Mouse (Mus musculus) forelimb bud, embryonic 11.5 days (tissue): Measurements from ENCODE around the gene Zfp296.

Experiments
- DNase-seq: peaks from one replicate; pipeline ENCODE4 v3.0.0-alpha.2; 2012; ENCODE audit warnings: low read depth, low spot score

The Zfp296 gene

DNA sequence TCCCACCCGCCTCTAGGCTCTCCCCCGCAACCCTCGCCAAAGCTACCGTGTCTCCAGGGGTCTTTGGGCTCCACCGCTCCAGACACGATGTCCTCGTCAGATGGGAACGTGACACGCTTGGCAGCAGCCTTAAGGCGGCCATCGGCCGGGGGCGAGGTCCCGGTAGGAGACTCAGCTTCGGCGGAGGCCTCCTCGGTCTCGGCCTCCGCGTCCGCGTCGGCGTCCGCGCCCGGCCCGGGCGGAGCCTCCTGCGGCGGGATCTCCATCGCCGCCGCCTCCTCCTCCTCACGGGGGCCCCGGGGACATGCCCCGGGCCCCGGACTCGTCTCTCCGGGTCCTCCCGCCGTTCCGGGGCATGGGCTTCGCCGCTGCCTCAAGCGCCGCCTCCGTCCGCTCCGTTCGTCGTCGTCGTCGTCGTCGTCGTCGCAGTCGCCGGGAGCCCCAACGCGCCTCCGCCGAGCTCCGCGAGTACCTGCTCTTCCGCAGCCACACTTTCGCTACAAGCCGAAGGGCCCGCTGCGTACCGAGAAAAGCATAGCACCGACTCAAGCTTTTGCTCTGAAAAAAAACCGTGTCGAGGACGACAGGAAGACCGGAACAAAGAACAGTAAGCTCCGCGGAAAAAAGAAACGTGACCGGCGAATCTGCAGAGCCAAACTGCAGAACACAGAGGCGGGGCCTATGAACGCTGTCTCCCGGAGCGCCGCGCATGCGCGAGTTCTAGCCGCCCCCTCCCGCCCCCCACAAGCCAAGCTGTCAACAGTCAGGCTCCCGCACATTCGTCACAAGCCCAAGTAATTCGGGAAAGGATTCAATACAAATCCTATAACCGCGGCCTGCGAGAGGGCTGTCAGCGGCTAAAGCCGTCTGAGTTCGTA, 15.1 kb upstream of the Zfp296 start:
- peak; percentile 95 for DNase-seq

DNA sequence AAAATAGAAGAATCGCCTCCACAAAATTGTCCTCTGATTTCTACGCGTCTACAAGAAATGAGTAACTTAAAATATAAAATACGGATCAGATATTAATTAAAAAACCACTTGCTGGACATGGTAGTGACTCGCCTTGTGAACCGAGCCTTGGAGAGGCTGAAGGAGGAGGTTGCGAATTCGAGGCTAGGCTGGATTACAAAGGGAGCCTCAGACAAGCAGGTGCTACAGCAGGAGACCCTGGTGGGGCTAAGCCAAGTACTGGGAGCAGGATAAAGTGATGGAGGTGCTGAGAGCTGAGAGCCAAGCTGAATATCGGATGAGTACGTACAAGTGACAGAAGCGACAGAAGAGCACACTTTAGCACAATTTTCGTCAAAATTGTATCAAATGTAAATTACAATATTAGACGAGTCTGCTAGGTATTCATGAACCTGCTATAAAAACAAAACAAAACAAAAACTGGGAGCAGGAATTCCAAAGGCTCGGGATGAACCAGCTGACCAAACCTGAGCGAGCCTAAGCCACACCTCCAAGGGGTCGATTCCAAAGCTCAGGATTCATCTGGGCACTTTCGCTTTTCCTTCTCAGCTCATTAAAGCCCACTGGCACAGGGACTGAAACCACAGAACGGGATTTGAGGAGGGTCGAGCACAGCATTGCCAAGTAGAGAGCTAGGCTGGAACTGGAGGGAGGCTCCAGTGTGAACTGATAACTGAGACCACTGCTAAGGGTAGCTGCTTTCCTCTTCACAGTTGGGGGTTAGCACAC, 14.3 kb upstream of the Zfp296 start, which contains the start of gene Ppp1r37:
Ppp1r37 (minus strand) TSS at position 434 of the 768 bp plus-strand sequence.
- no peak for DNase-seq

DNA sequence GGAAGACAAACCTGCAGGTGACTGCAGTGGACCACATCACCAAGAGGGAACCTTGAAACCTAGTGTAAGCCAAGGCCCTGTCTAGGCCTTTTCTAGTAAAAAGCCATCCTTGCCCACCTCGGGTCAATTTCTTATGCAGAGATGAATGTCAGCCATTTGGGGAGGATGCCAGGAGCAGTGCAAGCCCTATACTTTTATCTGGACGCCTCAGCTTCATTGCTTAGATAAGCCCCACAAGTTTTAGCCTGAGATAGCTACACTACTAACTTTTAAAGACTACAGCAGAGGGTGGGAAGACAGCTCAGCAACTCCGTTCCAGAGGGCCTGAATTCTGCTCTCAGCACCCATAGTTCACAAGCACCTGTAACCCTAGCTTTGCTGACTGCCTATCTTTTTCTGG, 13.2 kb upstream of the Zfp296 start:
- no peak for DNase-seq

DNA sequence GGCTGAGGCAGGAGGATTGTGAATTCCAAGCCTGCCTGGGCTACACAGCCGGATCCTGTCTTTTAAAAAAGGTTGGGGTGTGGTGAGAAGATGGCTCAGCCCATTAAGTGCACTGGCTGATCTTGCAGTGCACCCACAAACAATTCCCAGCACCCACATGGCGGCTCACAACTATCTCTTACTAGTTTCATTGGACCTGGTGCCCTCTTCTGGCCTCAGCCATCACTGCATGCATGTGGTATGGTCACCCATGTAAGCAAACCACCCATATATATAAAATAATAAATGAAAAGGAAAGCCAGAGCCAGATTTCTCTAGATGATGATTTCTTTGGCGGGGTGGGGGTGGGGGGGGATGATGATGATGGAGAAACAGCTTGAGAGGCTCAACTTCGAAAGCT, 12.6 kb upstream of the Zfp296 start:
- no peak for DNase-seq

DNA sequence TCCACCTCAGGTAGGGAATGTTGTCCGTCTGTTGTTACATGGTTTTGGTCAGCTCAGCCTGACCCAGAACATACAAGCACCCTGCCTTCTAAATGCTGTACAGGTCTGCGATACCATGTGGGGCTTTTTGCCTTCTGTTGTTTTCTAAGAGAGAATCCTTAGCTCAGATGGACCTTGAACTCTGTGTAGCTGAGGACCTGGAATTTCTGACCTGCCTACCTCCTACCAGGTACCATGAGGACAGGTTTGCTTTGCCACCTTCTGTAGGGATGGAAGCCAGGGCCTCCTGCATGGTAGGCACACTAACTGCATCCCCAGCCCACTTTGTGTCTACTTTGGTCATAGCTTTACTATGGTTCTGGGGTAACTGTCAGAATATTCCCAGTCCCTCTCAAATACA, 11.3 kb upstream of the Zfp296 start:
- no peak for DNase-seq

DNA sequence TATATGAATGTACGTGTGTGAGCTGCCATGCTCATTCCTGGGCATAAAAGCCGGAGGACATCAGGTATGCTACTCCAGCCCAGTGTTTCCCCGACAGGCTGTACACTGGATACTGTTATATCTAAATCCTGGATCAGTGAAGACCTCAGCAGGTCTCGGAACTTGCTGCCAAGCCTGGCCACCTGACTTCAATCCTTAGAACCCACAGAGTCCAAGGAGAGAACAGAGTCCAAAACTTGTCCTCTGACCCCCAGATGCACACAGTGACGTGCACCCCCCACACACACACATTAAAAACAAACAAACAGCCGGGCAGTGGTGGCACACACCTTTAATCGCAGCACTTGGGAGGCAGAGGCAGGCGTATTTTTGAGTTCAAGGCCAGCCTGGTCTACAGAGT, 9.7 kb upstream of the Zfp296 start:
- no peak for DNase-seq

DNA sequence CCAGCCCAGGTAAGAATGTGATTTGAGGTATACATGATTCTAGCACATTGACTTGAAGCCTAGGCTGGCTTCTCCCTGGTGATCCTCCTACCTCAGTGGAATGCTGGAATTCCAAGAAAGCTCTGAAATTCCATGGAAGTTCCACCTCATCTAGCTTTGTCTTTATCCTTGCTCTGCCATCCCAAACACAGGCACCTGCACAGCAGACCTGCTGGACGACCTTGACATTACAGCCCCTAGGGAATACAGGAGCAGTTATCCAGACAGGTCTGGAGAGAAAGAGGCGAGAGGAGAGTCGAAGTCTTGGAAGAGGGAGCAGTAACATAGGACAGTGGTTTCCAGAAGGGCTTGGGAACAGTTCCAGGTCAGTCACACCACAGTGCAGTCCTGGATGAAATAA, 7.4 kb upstream of the Zfp296 start:
- no peak for DNase-seq

DNA sequence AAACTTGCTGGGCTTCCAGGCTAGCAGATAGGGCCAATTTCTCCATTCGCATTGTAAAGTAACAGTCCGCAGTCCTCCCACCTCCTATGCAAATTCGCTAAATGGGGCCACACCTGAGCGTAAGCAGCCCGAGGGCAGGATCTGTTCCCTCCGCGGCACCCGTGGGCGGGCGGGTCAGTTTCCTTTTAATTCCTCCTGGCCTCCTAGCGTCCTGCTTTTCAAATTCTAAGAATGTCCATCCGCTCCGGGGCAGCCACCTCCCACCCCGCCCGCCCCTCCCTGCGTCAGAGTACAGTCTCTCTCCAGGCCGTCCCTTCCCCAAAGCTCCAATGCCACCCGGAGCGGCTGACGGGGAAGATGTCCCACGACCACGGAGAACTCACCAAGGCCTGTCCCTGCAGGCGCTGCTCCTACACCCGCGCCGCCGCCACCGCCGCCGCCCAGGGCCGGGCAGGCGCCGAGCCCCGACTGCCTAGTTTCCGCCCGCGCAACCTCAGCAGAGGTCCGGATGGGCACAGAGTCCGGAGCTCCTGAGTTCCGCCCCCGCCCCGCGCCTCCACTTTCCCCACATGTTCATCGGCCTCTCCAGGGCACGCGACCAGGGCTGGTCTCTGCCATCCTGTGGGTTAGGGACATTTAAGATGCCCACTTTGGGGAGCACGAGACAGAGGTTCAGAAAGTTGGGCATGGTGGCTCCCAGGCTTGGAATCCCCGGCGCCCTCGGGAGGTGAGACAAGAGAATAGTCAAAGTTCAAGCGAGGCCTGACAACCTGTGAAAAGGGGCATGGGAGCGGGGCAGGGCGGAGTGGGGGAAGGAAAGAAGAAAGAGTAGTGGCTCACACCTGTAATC, 3.9 kb upstream of the Zfp296 start:
- DNase-seq, result peak; percentile 82

DNA sequence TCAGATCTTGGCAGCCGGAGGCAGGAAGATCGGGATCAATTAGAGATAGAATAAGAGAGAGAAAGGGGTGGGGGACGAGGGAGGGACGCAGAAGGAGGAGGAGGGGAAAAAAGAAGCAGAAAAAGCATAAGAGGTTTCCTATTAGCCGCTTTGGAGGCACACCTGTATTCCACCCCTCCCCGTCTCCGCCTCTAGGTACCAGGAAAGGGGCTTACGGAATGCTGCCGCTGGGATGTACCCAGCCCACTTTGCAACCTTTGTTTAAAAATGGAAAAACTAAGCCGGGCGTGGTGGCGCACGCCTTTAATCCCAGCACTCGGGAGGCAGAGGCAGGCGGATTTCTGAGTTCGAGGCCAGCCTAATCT, 3.3 kb upstream of the Zfp296 start:
- no peak for DNase-seq

DNA sequence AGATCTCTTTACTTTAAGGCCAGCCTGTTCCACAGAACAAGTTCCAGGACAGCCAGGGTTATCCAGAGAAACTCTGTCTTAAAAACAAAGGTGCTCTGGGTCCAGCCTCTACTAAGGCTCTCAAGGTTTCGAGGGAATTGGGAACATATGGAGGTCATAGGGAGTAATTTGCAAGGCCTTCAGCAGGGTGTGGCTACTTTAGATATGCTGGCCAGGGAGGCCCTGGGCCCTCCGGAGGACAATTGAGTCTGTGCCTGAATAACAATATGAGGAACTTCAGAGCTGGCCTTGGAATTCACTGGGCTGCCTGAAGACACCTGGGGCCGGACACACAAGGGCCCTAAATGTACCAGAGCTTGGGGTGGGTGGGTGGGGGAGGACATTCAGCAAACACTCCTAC, 1.5 kb upstream of the Zfp296 start:
- no peak for DNase-seq

DNA sequence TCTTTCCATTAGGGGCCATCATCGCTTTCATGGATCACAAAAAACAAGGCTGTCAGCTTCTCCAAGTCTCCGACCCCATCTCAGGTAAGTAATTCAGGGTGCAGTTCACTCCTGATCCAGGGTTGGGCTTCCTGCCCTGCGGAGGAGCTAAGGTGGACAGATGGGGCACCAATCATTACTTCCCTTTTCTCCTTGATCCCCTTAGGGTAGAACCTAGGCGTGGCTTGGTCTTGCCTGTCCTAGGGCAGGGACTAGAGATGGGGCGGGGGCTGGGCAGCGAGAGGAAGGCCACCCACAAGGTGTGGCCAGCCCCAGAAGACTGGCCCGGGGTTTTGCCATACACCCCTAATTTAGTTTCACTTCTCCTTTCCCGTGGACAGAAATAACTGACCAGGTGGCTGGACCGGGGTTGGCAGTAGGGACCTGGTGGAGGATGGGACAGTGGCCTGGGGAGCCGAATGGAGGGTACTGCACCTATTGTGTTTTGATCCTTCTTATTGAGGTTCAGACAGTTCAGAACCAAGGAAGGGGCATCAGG, 859 bp downstream of the Zfp296 start:
- no peak for DNase-seq

DNA sequence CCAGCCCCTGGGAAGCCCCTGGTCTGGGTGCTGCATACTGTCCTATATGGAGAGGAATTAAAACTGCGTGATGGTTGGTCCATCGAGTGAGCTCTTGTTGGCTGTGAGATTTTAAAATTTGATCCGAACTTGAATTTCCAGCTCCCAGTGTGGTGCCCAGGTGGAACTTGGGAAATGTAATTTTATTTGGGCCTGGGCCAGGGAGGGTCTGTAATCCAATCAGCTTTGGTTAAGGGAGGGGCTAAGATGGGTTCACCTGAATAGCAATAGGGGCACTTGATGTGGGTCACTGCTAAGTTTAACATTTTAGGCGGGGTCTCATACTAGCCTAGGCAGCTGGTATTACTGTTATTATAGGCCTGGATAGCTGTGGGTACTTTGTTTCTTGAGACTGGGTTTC, 1.3 kb downstream of the Zfp296 start:
- DNase-seq, result no peak

DNA sequence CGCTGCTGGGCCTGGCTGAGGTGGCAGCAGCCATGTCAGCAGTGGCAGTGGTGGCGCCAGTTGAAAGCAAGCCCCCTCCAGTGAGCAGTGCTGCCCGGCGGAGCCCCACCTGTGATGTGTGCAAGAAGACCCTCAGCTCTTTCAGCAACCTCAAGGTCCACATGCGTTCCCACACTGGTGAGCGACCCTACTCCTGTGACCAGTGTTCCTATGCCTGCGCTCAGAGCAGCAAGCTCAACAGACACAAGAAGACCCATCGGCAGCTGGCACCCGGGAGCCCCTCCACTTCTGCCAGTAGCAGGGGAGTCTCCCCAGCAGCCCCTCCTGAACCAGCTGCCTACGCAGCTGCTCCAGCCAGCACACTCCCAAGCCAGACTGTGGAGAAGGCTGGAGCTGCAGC, 2.7 kb downstream of the Zfp296 start:
- DNase-seq, result no peak

DNA sequence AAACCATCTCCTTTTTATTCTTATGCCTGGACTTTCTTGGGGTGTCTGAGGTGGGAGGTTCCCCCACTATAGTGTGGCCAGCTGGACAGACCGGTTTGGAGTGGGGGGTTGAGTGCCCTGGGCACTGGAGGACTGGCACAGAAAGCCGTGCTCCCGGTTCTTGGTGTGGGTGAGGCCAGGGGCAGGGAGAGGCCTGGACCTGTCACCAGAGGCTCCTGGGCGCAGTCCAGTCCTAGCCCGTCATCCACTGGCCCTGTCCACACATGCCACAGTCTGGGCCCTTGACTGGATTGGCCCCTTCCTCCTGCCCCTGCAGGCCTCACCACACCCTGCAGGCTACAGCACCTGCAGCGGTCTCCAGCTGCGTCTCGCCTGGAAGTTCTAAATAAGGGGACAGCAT, 3.5 kb downstream of the Zfp296 start:
- DNase-seq, result no peak

DNA sequence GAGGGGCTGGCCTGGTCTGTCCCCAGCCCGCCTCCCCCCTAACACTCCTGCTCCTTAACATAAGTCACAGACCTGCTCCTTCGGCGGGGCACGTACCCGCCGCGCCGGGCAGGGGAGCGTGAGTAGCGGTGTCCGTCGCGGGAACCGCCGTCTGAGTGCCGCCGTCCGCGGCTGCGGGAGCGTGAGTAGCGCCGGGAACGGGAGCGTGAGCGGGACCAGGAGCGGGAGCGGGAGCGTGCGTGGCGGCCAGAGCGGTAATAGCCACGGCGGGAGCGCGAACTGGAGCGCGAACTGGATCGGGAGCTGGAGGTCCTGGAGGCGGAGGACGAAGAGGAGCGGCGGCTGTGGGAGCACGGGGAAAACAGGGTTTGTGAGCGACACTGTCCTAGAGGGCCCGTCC, 9.2 kb downstream of the Zfp296 start:
- DNase-seq, result no peak

DNA sequence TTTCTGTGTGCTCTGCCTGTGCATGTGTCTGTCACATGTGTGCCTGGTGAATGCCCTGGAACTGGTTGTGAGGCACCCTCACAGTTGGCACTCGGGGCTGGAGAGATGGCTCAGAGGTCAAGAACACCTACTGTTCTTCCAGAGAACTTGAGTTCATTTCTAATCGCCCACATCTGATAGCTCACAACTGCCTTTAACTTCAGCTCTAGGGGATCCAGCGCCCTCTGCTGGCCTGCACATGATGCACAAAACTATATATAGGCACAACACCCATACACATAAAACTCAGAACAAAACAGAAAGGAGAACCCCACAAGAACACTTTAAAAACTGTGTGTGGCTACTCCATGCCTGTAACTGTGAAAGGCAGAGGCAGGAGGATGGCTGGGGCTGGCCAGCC, 12.1 kb downstream of the Zfp296 start:
- peak; percentile 62 for DNase-seq

DNA sequence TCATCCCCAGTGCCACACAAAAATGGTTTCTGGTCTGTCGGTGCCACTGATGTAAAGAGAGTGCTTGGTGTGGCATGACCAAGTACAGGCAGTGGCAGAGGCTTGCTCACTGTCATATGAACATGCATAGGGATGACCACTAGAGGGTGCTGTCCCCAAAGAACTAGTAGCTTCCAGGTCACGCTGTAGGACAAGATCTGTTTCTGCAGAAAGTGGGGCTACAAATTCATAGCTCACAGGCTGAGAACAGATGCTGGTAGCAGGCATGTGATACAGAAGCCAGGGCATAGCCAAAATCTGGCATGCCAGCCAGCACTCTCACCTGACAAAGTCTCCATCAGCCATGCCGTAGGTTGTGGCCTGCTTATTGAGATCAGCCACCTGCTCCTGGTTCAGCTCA, 12.8 kb downstream of the Zfp296 start:
- peak; percentile 82 for DNase-seq

DNA sequence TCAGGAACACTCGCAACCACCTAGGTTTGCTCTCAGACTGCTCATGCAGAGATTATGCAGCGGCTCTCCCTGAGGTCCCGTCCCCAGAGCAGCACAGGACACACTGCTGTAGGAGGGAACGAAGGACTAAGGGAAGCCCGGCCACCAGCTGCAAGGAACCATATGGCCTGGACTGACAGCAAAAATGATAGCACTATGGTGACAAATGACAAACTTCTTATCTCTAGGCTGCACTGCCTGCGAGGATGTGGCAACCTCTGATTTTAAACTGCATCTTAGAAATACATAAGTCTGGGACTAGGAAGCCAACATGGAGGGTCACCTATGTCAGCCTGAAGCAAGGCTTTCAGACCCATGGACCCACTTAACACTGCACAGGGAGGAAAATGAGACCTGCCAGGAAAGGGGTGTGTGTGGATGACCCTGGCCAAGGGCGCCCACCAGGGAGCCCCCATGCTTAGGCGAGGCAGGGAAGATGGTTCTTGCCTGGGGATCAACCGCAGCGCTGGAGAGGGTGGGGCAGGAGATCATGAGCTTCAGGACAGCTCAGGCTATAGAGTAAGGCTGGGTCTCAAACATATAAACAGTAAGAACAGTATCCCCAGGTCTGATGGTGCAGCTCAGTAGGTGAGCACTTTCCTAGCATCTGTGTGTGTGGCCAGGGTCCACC, 16.1 kb downstream of the Zfp296 start:
- no peak for DNase-seq

DNA sequence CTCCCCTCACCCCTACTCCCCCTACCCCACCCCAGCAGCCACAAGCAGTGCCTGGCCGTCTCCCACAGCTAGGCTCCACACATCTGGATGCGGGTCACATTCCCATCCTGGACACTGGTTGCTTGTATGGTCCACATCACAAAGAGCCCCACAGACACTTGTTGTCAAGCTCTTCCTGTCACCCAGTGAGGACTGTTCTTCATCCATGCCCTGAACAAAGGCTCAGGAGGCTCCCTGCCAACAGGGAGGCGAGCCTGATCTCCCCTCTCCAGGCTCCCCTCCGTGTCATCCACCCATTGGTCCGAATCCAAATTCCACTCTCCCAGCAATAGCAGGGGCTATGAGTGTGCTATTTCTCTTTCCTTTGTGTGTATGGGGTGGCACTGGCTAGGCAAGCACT, 23.5 kb downstream of the Zfp296 start:
- DNase-seq, result no peak

DNA sequence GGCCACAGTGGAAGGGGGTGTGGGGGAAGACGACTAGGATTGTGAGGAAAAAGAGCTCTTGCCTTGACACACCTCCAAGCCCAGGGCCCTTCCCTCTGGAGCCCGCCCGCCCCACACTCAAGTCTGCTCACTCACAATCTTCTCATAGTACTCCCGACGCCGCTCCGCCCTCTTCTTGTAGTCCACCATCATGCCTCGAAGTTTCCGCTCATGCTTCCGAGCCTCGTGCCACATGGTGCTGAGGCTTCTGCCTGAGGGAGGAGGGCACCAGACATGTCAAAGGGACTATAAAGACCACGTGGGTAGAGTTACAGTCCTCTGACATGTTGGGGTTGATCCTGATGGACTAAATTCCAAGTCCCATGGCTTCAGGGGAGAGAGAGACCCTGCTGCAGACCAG, 26.0 kb downstream of the Zfp296 start:
- no peak for DNase-seq

DNA sequence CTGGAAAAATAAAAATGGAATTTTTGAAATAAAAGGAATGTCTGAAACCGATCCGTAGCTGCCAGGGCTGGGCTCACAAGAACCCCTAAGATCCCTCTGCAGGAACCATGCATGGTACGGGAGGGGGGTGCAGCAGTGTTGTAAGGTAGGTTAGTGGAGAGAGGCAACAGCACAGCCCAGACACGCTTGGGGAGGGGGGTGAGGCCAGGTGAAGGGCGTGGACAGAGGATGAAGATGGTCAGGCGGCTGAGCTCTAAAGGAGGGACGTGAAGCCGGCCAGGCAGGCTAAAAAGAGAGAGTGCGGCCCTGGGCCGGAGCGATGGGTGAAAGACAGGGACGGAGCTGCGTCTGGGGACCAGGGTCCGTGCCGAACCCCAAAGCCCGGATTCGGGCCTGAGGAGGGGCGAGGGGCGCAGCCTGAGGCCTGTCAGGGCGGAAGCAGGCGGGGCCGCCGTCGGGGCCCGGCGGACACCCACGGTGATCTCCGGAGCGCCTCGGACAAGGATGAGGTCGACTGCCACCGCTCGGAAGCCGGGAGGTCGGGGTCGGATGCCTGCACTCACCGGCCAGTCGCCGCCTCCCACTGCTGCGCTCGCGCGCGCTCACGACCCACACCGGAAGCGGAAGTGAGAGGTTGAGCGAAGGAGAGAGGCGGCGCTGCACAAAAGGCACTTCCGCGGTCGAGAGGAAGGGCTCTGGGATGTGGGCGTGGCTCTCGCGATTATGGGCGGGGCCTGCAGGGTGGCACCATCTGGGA, 26.9 kb downstream of the Zfp296 start, which contains the start of gene Clasrp:
Clasrp (minus strand) TSS at position 638 of the 757 bp plus-strand sequence.
- peak; percentile 94 for DNase-seq
